Mouse (Mus musculus): ENCODE results near the gene Ccsap.

DNA sequence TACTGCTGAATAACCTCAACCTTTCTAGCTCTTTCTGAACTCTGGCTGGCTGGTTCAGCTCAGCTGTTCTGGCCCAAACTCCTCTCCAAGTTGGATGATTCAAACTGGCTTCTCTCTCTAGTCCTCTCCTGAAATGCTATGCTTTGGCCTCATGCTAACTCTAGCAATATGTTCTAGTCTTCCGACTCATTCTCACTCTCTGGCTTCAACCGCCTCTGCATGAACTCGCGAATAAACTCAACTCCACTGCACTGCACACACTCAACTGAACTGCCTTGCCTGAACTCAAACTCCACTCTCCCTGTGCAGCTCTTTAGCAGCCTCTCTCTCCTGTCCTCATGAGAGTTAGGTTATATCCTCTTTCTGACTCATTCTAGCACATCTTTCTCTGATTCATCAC lies 27.2 kb upstream of the Ccsap start:
- TF ChIP-seq CTCF (IDR thresholded peaks at IDR 0.05; ENCODE audit: low read depth) (no peak), EP300 (IDR thresholded peaks at IDR 0.05; ENCODE audit: low read depth) (no peak)
